Comparison of ENCODE assay signal across 23 mouse cellular contexts in genomic region chr10:43598067-43598726, GRCm38 (mm10). TPM values are rescaled to one million over a fixed set of nuclear protein-coding genes. Genes with fewer than 3 reads are reported as not detected.
A peak's percentile ranks its signal among the peaks of the same experiment; 100 is the strongest.
DNase-seq lines count a peak whose midpoint lies in the region; ATAC-seq and TF ChIP-seq lines count a peak whose summit lies in the region.
"Had no signal": no experiment of that assay in that cellular context is flagged by ENCODE, and none has a peak within 500 bp of the region (broad histone marks: within the 10 kb centered on the region; RNA-seq: fewer than 3 reads in every experiment).

No protein-coding gene starts in this region.

- DNase-seq in stomach, postnatal 0 days (ENCODE audit: low spot score), result no peak
- no peak for DNase-seq in liver, embryonic 11.5 days (ENCODE audit: low spot score)
- no peak for DNase-seq in gastrocnemius, adult 2 months
- no peak for DNase-seq in midbrain, embryonic 14.5 days
- DNase-seq in embryo, embryonic 10 days (ENCODE audit: low spot score), result no peak
- DNase-seq: adrenal gland, postnatal 25 days; B cell, adult 2 months; cerebellum, adult 11 months; cerebellum, adult 8-10 months; cerebellum, postnatal 14 days; heart, adult 18-20 months; heart, postnatal 14 days had no signal

- WGBS in stomach, embryonic 15.5 days, result 86% methylated on average over 2 of the region's 2 CpGs
- 84% methylated on average over 2 of the region's 2 CpGs for WGBS in stomach, postnatal 0 days
- 55% methylated on average over 2 of the region's 2 CpGs for WGBS in liver, embryonic 11.5 days
- WGBS in liver, embryonic 15.5 days (ENCODE audit: insufficient replicate concordance), result 50% methylated on average over 2 of the region's 2 CpGs
- 96% methylated on average over 2 of the region's 2 CpGs for WGBS in midbrain, embryonic 14.5 days

- H3K4me2 ChIP-seq in stomach, embryonic 15.5 days, result no peak overlapping the region
- H3K4me2 ChIP-seq in stomach, postnatal 0 days (replicated peaks; ENCODE audit: low read depth), result no peak overlapping the region
- peak overlapping the region; percentile 29; the same call in 1 of the 2 replicates for H3K4me2 ChIP-seq in liver, embryonic 11.5 days
- H3K4me2 ChIP-seq in liver, embryonic 15.5 days, result peak overlapping the region; percentile 59
- no peak overlapping the region for H3K4me2 ChIP-seq in midbrain, embryonic 14.5 days (ENCODE audit: low read length)
- H3K4me2 ChIP-seq: embryonic facial prominence, embryonic 12.5 days; heart, embryonic 11.5 days; heart, embryonic 15.5 days; hindbrain, embryonic 14.5 days had no signal

- no peaks in the 10 kb centered on the region for H3K27me3 ChIP-seq in stomach, embryonic 15.5 days (replicated peaks)
- H3K27me3 ChIP-seq in stomach, postnatal 0 days (ENCODE audit: control insufficient read depth, insufficient read depth, low read length), result no peaks in the 10 kb centered on the region
- H3K27me3 ChIP-seq in liver, embryonic 11.5 days (replicated peaks; ENCODE audit: control insufficient read depth, insufficient read depth, low read length), result no peaks in the 10 kb centered on the region
- no peaks in the 10 kb centered on the region for H3K27me3 ChIP-seq in liver, embryonic 15.5 days
- H3K27me3 ChIP-seq in midbrain, embryonic 14.5 days (ENCODE audit: control insufficient read depth, insufficient read depth, low read length), result no peaks in the 10 kb centered on the region
- H3K27me3 ChIP-seq: embryonic facial prominence, embryonic 12.5 days; heart, embryonic 15.5 days had no signal

- intact Hi-C loops in gastrocnemius, adult 2 months (cut with DNase I), result no loop called here

- no peaks in the 10 kb centered on the region for H3K9me3 ChIP-seq in stomach, embryonic 15.5 days
- no peaks in the 10 kb centered on the region for H3K9me3 ChIP-seq in stomach, postnatal 0 days (ENCODE audit: control insufficient read depth, low read length)
- no peaks in the 10 kb centered on the region for H3K9me3 ChIP-seq in liver, embryonic 11.5 days (ENCODE audit: control insufficient read depth, low read length)
- no peaks in the 10 kb centered on the region for H3K9me3 ChIP-seq in liver, embryonic 15.5 days (replicated peaks)
- H3K9me3 ChIP-seq in midbrain, embryonic 14.5 days (ENCODE audit: control insufficient read depth, low read length), result no peaks in the 10 kb centered on the region
- H3K9me3 ChIP-seq: embryonic facial prominence, embryonic 12.5 days; forebrain, embryonic 10.5 days; G1E; heart, embryonic 15.5 days had no signal

- H3K27ac ChIP-seq in stomach, embryonic 15.5 days, result no peak overlapping the region
- no peak overlapping the region for H3K27ac ChIP-seq in stomach, postnatal 0 days (replicated peaks)
- H3K27ac ChIP-seq in liver, embryonic 11.5 days (ENCODE audit: low read depth, low read length), result 0 out of 2 replicates have a peak overlapping the region, but pooled peaks have one; percentile 49
- peak overlapping the region; percentile 80 for H3K27ac ChIP-seq in liver, embryonic 15.5 days (replicated peaks)
- no peak overlapping the region for H3K27ac ChIP-seq in gastrocnemius, adult 2 months
- no peak overlapping the region for H3K27ac ChIP-seq in midbrain, embryonic 14.5 days (replicated peaks; ENCODE audit: low read depth, low read length)
- H3K27ac ChIP-seq: embryonic facial prominence, embryonic 12.5 days; forebrain, embryonic 10.5 days; heart, embryonic 15.5 days; hindbrain, embryonic 14.5 days had no signal

- TF ChIP-seq CTCF in stomach, postnatal 0 days (IDR thresholded peaks at IDR 0.05; ENCODE audit: low read depth), result no peak
- TF ChIP-seq CTCF in gastrocnemius, adult 2 months (IDR thresholded peaks at IDR 0.05), result no peak

- no peak for TF ChIP-seq EP300 in stomach, postnatal 0 days (optimal IDR thresholded peaks at IDR 0.05)

- no peak overlapping the region for H3K9ac ChIP-seq in stomach, embryonic 15.5 days
- H3K9ac ChIP-seq in stomach, postnatal 0 days (ENCODE audit: low read length), result no peak overlapping the region
- no peak overlapping the region for H3K9ac ChIP-seq in liver, embryonic 11.5 days (ENCODE audit: low read depth, low read length)
- H3K9ac ChIP-seq in liver, embryonic 15.5 days, result peak overlapping the region; percentile 39
- H3K9ac ChIP-seq in midbrain, embryonic 14.5 days (replicated peaks; ENCODE audit: low read length), result no peak overlapping the region
- H3K9ac ChIP-seq: embryonic facial prominence, embryonic 12.5 days; heart, embryonic 15.5 days; hindbrain, embryonic 14.5 days had no signal

- no peaks in the 10 kb centered on the region for H3K36me3 ChIP-seq in stomach, embryonic 15.5 days
- no peaks in the 10 kb centered on the region for H3K36me3 ChIP-seq in stomach, postnatal 0 days (ENCODE audit: control insufficient read depth, insufficient read depth, low read length)
- no peaks in the 10 kb centered on the region for H3K36me3 ChIP-seq in liver, embryonic 11.5 days (ENCODE audit: control insufficient read depth, insufficient read depth, low read length)
- peaks cover 27% of the 10 kb centered on the region for H3K36me3 ChIP-seq in liver, embryonic 15.5 days (replicated peaks)
- no peaks in the 10 kb centered on the region for H3K36me3 ChIP-seq in midbrain, embryonic 14.5 days (ENCODE audit: control insufficient read depth, insufficient read depth, low read length)
- H3K36me3 ChIP-seq: embryonic facial prominence, embryonic 12.5 days; forebrain, embryonic 10.5 days; G1E; heart, embryonic 15.5 days had no signal

- no peak overlapping the region for H3K4me3 ChIP-seq in stomach, embryonic 15.5 days (replicated peaks)
- H3K4me3 ChIP-seq in stomach, postnatal 0 days (ENCODE audit: low read depth, low read length), result no peak overlapping the region
- H3K4me3 ChIP-seq in liver, embryonic 11.5 days (ENCODE audit: low read depth, low read length), result no peak overlapping the region
- H3K4me3 ChIP-seq in liver, embryonic 15.5 days (replicated peaks), result peak overlapping the region; percentile 24
- H3K4me3 ChIP-seq in gastrocnemius, adult 2 months, result no peak overlapping the region
- no peak overlapping the region for H3K4me3 ChIP-seq in midbrain, embryonic 14.5 days (replicated peaks; ENCODE audit: low read depth, low read length)
- H3K4me3 ChIP-seq: embryonic facial prominence, embryonic 12.5 days; forebrain, embryonic 10.5 days; heart, embryonic 15.5 days had no signal

- H3K4me1 ChIP-seq in stomach, embryonic 15.5 days, result peaks cover 4% of the 10 kb centered on the region; the same call in 1 of the 2 replicates
- no peaks in the 10 kb centered on the region for H3K4me1 ChIP-seq in stomach, postnatal 0 days (replicated peaks; ENCODE audit: control insufficient read depth, insufficient read depth)
- H3K4me1 ChIP-seq in liver, embryonic 11.5 days (replicated peaks; ENCODE audit: control insufficient read depth, insufficient read depth, low read length), result peaks cover 28% of the 10 kb centered on the region
- peaks cover 86% of the 10 kb centered on the region for H3K4me1 ChIP-seq in liver, embryonic 15.5 days (replicated peaks)
- H3K4me1 ChIP-seq in midbrain, embryonic 14.5 days (ENCODE audit: control insufficient read depth, insufficient read depth, low read length), result no peaks in the 10 kb centered on the region

- ATAC-seq in stomach, embryonic 15.5 days (ENCODE audit: insufficient read depth, low FRiP score, low read depth), result 0 out of 2 replicates have a peak, but pooled peaks have one; percentile 40
- no peak for ATAC-seq in stomach, postnatal 0 days (ENCODE audit: low FRiP score, low TSS enrichment)
- peak; percentile 85 for ATAC-seq in liver, embryonic 11.5 days (replicated peaks; ENCODE audit: low FRiP score)
- ATAC-seq in liver, embryonic 15.5 days (ENCODE audit: insufficient read depth), result peak; percentile 84
- ATAC-seq in megakaryocyte-erythroid progenitor cell, adult 5-6 weeks (replicated peaks; ENCODE audit: low FRiP score, low TSS enrichment, poor library complexity, severe bottlenecking), result peak; percentile 76
- ATAC-seq in midbrain, embryonic 14.5 days (ENCODE audit: low FRiP score, low TSS enrichment), result no peak
- ATAC-seq: CD4-positive, CD25-positive, alpha-beta regulatory T cell, adult 4 months; forebrain, embryonic 14.5 days had no signal

RNA-seq across cellular contexts. Expression of gene Cd24a, which starts 20.1 kb away (rescaled TPM):
- polyA plus RNA-seq in stomach, embryonic 15.5 days (2015; fragmentation: Nextera tagmentation; extraction: Ambion mirVana), result 294 and 352 TPM in 2 replicates
- polyA plus RNA-seq in stomach, postnatal 0 days (2015; fragmentation: Nextera tagmentation; extraction: Ambion mirVana), result 397 and 409 TPM in 2 replicates
- polyA plus RNA-seq in liver, embryonic 11.5 days (2014; fragmentation: Nextera tagmentation; extraction: Ambion mirVana), result 420 and 459 TPM in 2 replicates
- polyA plus RNA-seq in liver, embryonic 15.5 days (2015; fragmentation: Nextera tagmentation; extraction: Ambion mirVana), result 938 and 960 TPM in 2 replicates
- total RNA-seq in megakaryocyte-erythroid progenitor cell, adult 5-6 weeks (2014; fragmentation: Nextera tagmentation), result 709 and 802 TPM in 2 replicates
- total RNA-seq in megakaryocyte-erythroid progenitor cell, adult 5-6 weeks (2017), result 576 and 796 TPM in 2 replicates
- 100 to 1,000 TPM; 120 to 170 TPM for total RNA-seq in gastrocnemius, adult 2 months (2021)
- 1,113 and 1,163 TPM in 2 replicates for polyA plus RNA-seq in midbrain, embryonic 14.5 days (2014; fragmentation: Nextera tagmentation; extraction: Ambion mirVana)

RNA-seq across cellular contexts. Expression of gene 1700021F05Rik, which starts 57.4 kb away (rescaled TPM):
- 64.6 and 66.9 TPM in 2 replicates for polyA plus RNA-seq in stomach, embryonic 15.5 days (2015; fragmentation: Nextera tagmentation; extraction: Ambion mirVana)
- polyA plus RNA-seq in stomach, postnatal 0 days (2015; fragmentation: Nextera tagmentation; extraction: Ambion mirVana), result 47.0 and 48.9 TPM in 2 replicates
- polyA plus RNA-seq in liver, embryonic 11.5 days (2014; fragmentation: Nextera tagmentation; extraction: Ambion mirVana), result 79.5 and 80.7 TPM in 2 replicates
- polyA plus RNA-seq in liver, embryonic 15.5 days (2015; fragmentation: Nextera tagmentation; extraction: Ambion mirVana), result 25.0 and 27.5 TPM in 2 replicates
- 47.8 and 55.4 TPM in 2 replicates for total RNA-seq in megakaryocyte-erythroid progenitor cell, adult 5-6 weeks (2014; fragmentation: Nextera tagmentation)
- 91.0 and 96.9 TPM in 2 replicates for total RNA-seq in megakaryocyte-erythroid progenitor cell, adult 5-6 weeks (2017)
- total RNA-seq in gastrocnemius, adult 2 months (2021), result 100 to 1,000 TPM in 1 of 2 experiments, 10 to 100 TPM in 1; 83.3 to 126 TPM
- 67.8 and 69.6 TPM in 2 replicates for polyA plus RNA-seq in midbrain, embryonic 14.5 days (2014; fragmentation: Nextera tagmentation; extraction: Ambion mirVana)

Comparison
In these comparisons a context has a peak if more than half of its experiments do, and no peak if none do; other contexts are left out.
1. ATAC-seq: peak in stomach, embryonic 15.5 days (single experiment), liver, embryonic 11.5 days (single experiment), liver, embryonic 15.5 days (single experiment) and megakaryocyte-erythroid progenitor cell, adult 5-6 weeks (single experiment); none in stomach, postnatal 0 days (single experiment) and midbrain, embryonic 14.5 days (single experiment).
2. H3K27ac ChIP-seq: peak in liver, embryonic 11.5 days (single experiment) and liver, embryonic 15.5 days (single experiment); none in stomach, embryonic 15.5 days (single experiment), stomach, postnatal 0 days (single experiment), gastrocnemius, adult 2 months (single experiment) and midbrain, embryonic 14.5 days (single experiment).
3. H3K4me2 ChIP-seq: peak in liver, embryonic 11.5 days (single experiment) and liver, embryonic 15.5 days (single experiment); none in stomach, embryonic 15.5 days (single experiment), stomach, postnatal 0 days (single experiment) and midbrain, embryonic 14.5 days (single experiment).